Mouse (Mus musculus) midbrain, postnatal 0 days (tissue): Measurements from ENCODE around the gene Gm45140. TPM values are rescaled to one million over a fixed set of nuclear protein-coding genes. Genes with fewer than 3 reads are reported as not detected.

ENCODE experiments used
- ATAC-seq: fragments of 200-750 bp; cut with Nextera tagmentation; 2 replicates; pipeline ENCODE4 v1.8.0; 2017; ENCODE audit warnings: moderate number of reproducible peaks, mild to moderate bottlenecking, moderate TSS enrichment, moderate library complexity; ENCODE audit not compliant: low FRiP score
- DNase-seq: peaks from one replicate; pipeline ENCODE4 v3.0.0-alpha.2; 2015; ENCODE audit warnings: low spot score
- H3K27ac ChIP-seq: fragments of 300-500 bp; sonication (generic); 2 replicates; pipeline ENCODE4 v1.5.1; 2014; ENCODE audit warnings: low read depth, mild to moderate bottlenecking, low read length, mixed read lengths
- H3K27me3 ChIP-seq: fragments of 300-500 bp; sonication (generic); 2 replicates; pipeline ENCODE4 v1.6.1; 2014; ENCODE audit warnings: low read length, control low read depth, mixed read lengths; ENCODE audit not compliant: insufficient read depth
- H3K36me3 ChIP-seq: fragments of 300-500 bp; sonication (generic); 2 replicates; pipeline ENCODE4 v1.6.1; 2014; ENCODE audit warnings: low read length, control low read depth, mixed read lengths; ENCODE audit not compliant: insufficient read depth
- H3K4me1 ChIP-seq: fragments of 300-500 bp; sonication (generic); 2 replicates; pipeline ENCODE4 v1.6.1; 2014; ENCODE audit warnings: mild to moderate bottlenecking, control low read depth, antibody characterized with exemption, low read length, mixed read lengths; ENCODE audit not compliant: insufficient read depth
- H3K4me2 ChIP-seq: fragments of 300-500 bp; sonication (generic); 2 replicates; pipeline ENCODE4 v1.6.1; 2014; ENCODE audit warnings: low read depth, mild to moderate bottlenecking, low read length, mixed read lengths; ENCODE audit not compliant: poor library complexity, severe bottlenecking
- H3K4me3 ChIP-seq: fragments of 300-500 bp; sonication (generic); 2 replicates; pipeline ENCODE4 v1.5.1; 2014; ENCODE audit warnings: low read depth, mild to moderate bottlenecking, low read length, moderate library complexity
- H3K9ac ChIP-seq: fragments of 300-500 bp; sonication (generic); replicated peaks from 2 replicates; pipeline ENCODE4 v1.6.1; 2014; ENCODE audit warnings: mild to moderate bottlenecking, low read length, moderate library complexity, mixed read lengths; ENCODE audit not compliant: poor library complexity, severe bottlenecking
- H3K9me3 ChIP-seq: fragments of 300-500 bp; sonication (generic); 2 replicates; pipeline ENCODE4 v1.6.1; 2016; ENCODE audit warnings: low read length, control low read depth
- CTCF ChIP-seq: IDR thresholded peaks from 2 replicates; pipeline ENCODE4 v1.5.1; 2016; ENCODE audit warnings: antibody characterized with exemption, mild to moderate bottlenecking
- WGBS: fragments of 180-500 bp; shearing (Covaris S2); extraction: QIAGEN DNeasy Blood & Tissue Kit; methylation state at CpG from one replicate; pipeline ENCODE4 v1.1.7; 2014; 5-methylcytosine and 5-hydroxymethylcytosine counted together
- polyA plus RNA-seq: library from polyadenylated mRNA; unstranded; fragments of >200 nt; fragmentation: Nextera tagmentation; extraction: Ambion mirVana; gene quantifications from 2 replicates; pipeline ENCODE4 v1.2.1, GENCODE M21; 2015
- total RNA-seq: library from RNA; depleted of rRNA; stranded (reverse); fragments of >200 nt; gene quantifications from 2 replicates; pipeline ENCODE4 v1.2.3, GENCODE M21; 2014

Gene Gm45140
- total and polyA plus RNA-seq, 2 experiments from 2014 or later = 1.2 to 5.4 TPM

- DNase-seq (no peak), ATAC-seq (no peak)
- Histone ChIP-seq H3K4me2 (no peak overlapping the region), H3K4me3 (no peak overlapping the region), H3K36me3 (peaks cover 21% of the 10 kb centered on the region), H3K9ac (no peak overlapping the region), H3K4me1 (no peaks in the 10 kb centered on the region), H3K27ac (no peak overlapping the region), H3K27me3 (no peaks in the 10 kb centered on the region), H3K9me3 (no peaks in the 10 kb centered on the region)
- WGBS = 62% methylated on average over 6 of the region's 6 CpGs
- TF ChIP-seq CTCF = no peak
These were observed 40.0 kb downstream of the Gm45140 start for GRCm38 (mm10) chr6:87795385-87796150.

- ATAC-seq (no peak), DNase-seq (peak; percentile 27)
- Histone ChIP-seq H3K9me3 (no peaks in the 10 kb centered on the region), H3K9ac (no peak overlapping the region), H3K4me2 (no peak overlapping the region), H3K4me3 (no peak overlapping the region), H3K36me3 (peaks cover 21% of the 10 kb centered on the region), H3K27me3 (no peaks in the 10 kb centered on the region), H3K27ac (no peak overlapping the region), H3K4me1 (no peaks in the 10 kb centered on the region)
- no peak for TF ChIP-seq CTCF
- 93% methylated on average over 10 of the region's 10 CpGs for WGBS
These were observed 41.6 kb downstream of the Gm45140 start for GRCm38 (mm10) chr6:87793821-87794510.

GRCm38 (mm10) chr6:87791826-87792225 lies 43.8 kb downstream of the Gm45140 start:
- ATAC-seq = no peak
- Histone ChIP-seq H3K4me2 (no peak overlapping the region), H3K36me3 (peaks cover 21% of the 10 kb centered on the region), H3K9me3 (no peaks in the 10 kb centered on the region), H3K27me3 (no peaks in the 10 kb centered on the region), H3K4me3 (no peak overlapping the region), H3K4me1 (no peaks in the 10 kb centered on the region), H3K27ac (no peak overlapping the region), H3K9ac (no peak overlapping the region)
- WGBS = 90% methylated on average over 5 of the region's 5 CpGs
- no peak for TF ChIP-seq CTCF
- no peak for DNase-seq

GRCm38 (mm10) chr6:87790779-87791480 lies 44.7 kb downstream of the Gm45140 start:
- no peaks in the 10 kb centered on the region for H3K4me1 ChIP-seq
- no peak for ATAC-seq

GRCm38 (mm10) chr6:87789791-87790190 lies 45.8 kb downstream of the Gm45140 start:
- H3K4me3 ChIP-seq = no peak overlapping the region
- TF ChIP-seq CTCF = no peak
- no peaks in the 10 kb centered on the region for H3K9me3 ChIP-seq
- WGBS = 95% methylated on average over 6 of the region's 6 CpGs
- no peaks in the 10 kb centered on the region for H3K27me3 ChIP-seq
- peaks cover 21% of the 10 kb centered on the region for H3K36me3 ChIP-seq
- H3K9ac ChIP-seq = no peak overlapping the region
- no peak for DNase-seq
- no peak overlapping the region for H3K4me2 ChIP-seq
- H3K4me1 ChIP-seq = no peaks in the 10 kb centered on the region
- no peak overlapping the region for H3K27ac ChIP-seq
- no peak for ATAC-seq

More at GRCm38 (mm10) chr6:87790779-87791480, 44.7 kb downstream of the Gm45140 start:
- no peak for DNase-seq
- no peak overlapping the region for H3K27ac ChIP-seq
- no peak overlapping the region for H3K4me3 ChIP-seq
- no peak overlapping the region for H3K9ac ChIP-seq
- no peak for TF ChIP-seq CTCF
- 79% methylated on average over 7 of the region's 7 CpGs for WGBS
- peaks cover 21% of the 10 kb centered on the region for H3K36me3 ChIP-seq
- H3K4me2 ChIP-seq = no peak overlapping the region
- no peaks in the 10 kb centered on the region for H3K27me3 ChIP-seq
- H3K9me3 ChIP-seq = no peaks in the 10 kb centered on the region
